Comparison of ENCODE assay signal across 8 mouse cellular contexts in the genomic region with DNA sequence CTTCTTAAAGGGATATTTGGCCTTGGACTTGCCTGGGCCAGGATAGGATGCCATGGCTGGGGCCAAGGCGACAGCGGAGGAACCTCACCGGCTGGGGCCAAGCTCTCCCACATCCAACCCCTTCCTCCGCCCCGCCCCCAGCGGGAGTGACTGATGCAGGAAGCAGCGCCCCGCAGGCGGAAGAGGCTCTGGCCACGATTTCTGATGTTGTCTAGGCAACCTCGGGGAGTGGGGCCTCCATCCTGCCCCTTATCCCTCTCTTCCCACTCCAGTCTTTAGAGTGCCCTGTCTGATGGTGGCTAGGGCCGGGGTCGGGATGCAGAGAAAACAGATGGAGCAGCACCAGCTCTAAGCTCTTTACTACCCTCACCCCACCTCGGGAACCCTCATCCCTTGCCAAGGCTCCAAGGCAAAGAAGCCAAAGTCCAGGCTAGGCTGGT. TPM values are rescaled to one million over a fixed set of nuclear protein-coding genes. Genes with fewer than 3 reads are reported as not detected.
A peak's percentile ranks its signal among the peaks of the same experiment; 100 is the strongest.
DNase-seq lines count a peak whose midpoint lies in the region; ATAC-seq and TF ChIP-seq lines count a peak whose summit lies in the region.

No protein-coding gene starts in this region.

- peak; percentile 89 for DNase-seq in MN1 (ENCODE audit: low spot score)
- peak; percentile 93 for DNase-seq in cerebellum, adult 8-10 months
- DNase-seq in forelimb bud, embryonic 11.5 days (ENCODE audit: low read depth, low spot score): peak; percentile 82
- DNase-seq in layer of hippocampus, adult 8-10 months (ENCODE audit: low spot score in 2 of 2): peak; percentile 84 to 85
- DNase-seq in lung, embryonic 14.5 days: peak; percentile 97
- DNase-seq in thymus, adult 18-20 months: peak; percentile 80 to 86

- peaks cover 35% of the 10 kb centered on the region for H3K4me1 ChIP-seq in lung, embryonic 14.5 days (ENCODE audit: insufficient read depth)

- ATAC-seq in hematopoietic stem cell, adult 5-6 weeks (replicated peaks in 1 of 2; ENCODE audit: insufficient read depth in 1 of 2, low FRiP score in 2 of 2, low TSS enrichment in 1 of 2, low read depth in 1 of 2, poor library complexity in 2 of 2, severe bottlenecking in 2 of 2): peak; percentile 74 to 81
- peak; percentile 89 for ATAC-seq in lung, embryonic 14.5 days (ENCODE audit: insufficient read depth)
- ATAC-seq in neutrophil, adult 5-6 weeks (ENCODE audit: extremely low read depth, insufficient number of reproducible peaks, low FRiP score, poor library complexity, severe bottlenecking): peak; percentile 77

- H3K4me3 ChIP-seq in lung, embryonic 14.5 days (ENCODE audit: low read depth, low read length): peak overlapping the region; percentile 77

- TF ChIP-seq CTCF in lung, embryonic 14.5 days (IDR thresholded peaks at IDR 0.05; ENCODE audit: low read depth): peak; percentile 34

- peak overlapping the region; percentile 88 for H3K27ac ChIP-seq in lung, embryonic 14.5 days (ENCODE audit: low read depth)

- H3K9ac ChIP-seq in lung, embryonic 14.5 days: peak overlapping the region; percentile 77

- H3K36me3 ChIP-seq in lung, embryonic 14.5 days (ENCODE audit: insufficient read depth): peaks cover 8% of the 10 kb centered on the region; the same call in 1 of the 2 replicates

- H3K4me2 ChIP-seq in lung, embryonic 14.5 days: peak overlapping the region; percentile 97

- under 1% methylated on average over 14 of the region's 14 CpGs for WGBS in lung, embryonic 14.5 days

- H3K9me3 ChIP-seq in lung, embryonic 14.5 days (ENCODE audit: low read depth, low read length): no peaks in the 10 kb centered on the region

- H3K27me3 ChIP-seq in lung, embryonic 14.5 days (ENCODE audit: insufficient read depth, low read length): no peaks in the 10 kb centered on the region

RNA-seq across cellular contexts. Expression of gene Ampd2, which starts 1.1 kb away (rescaled TPM):
- 45.3 and 46.7 TPM in 2 replicates for total RNA-seq in hematopoietic stem cell, adult 5-6 weeks (2017)
- 10 to 100 TPM; 64.2 to 82.5 (median 74.0) TPM for total RNA-seq in layer of hippocampus, adult 8-10 months (2022)
- polyA plus RNA-seq in lung, embryonic 14.5 days (2014; fragmentation: Nextera tagmentation; extraction: Ambion mirVana): 31.4 and 37.4 TPM in 2 replicates
- 16.0 and 18.5 TPM in 2 replicates for total RNA-seq in neutrophil, adult 5-6 weeks (2017)

RNA-seq across cellular contexts. Expression of gene Gnat2, which starts 7.3 kb away (rescaled TPM):
- total RNA-seq in hematopoietic stem cell, adult 5-6 weeks (2017): 3.8 and 4.4 TPM in 2 replicates
- under 1 TPM in 1 of 4 experiments, not detected in 3; 0.61 TPM for total RNA-seq in layer of hippocampus, adult 8-10 months (2022)
- 0.50 and 0.97 TPM in 2 replicates for polyA plus RNA-seq in lung, embryonic 14.5 days (2014; fragmentation: Nextera tagmentation; extraction: Ambion mirVana)
- total RNA-seq in neutrophil, adult 5-6 weeks (2017): not detected in 2 replicates

RNA-seq across cellular contexts. Expression of gene Gstm4, which starts 40.6 kb away (rescaled TPM):
- total RNA-seq in hematopoietic stem cell, adult 5-6 weeks (2017): 11.8 and 13.1 TPM in 2 replicates
- 10 to 100 TPM; 11.1 to 14.4 (median 13.4) TPM for total RNA-seq in layer of hippocampus, adult 8-10 months (2022)
- polyA plus RNA-seq in lung, embryonic 14.5 days (2014; fragmentation: Nextera tagmentation; extraction: Ambion mirVana): 16.0 and 16.8 TPM in 2 replicates
- 1.7 and 2.3 TPM in 2 replicates for total RNA-seq in neutrophil, adult 5-6 weeks (2017)

Comparison
In these comparisons a context has a peak if more than half of its experiments do, and no peak if none do; other contexts are left out.
1. Peak in every context shown above with its lines: DNase-seq, ATAC-seq, H3K4me3 ChIP-seq and H3K27ac ChIP-seq.